Mouse (Mus musculus) cerebellum, adult 2 months (tissue): Measurements from ENCODE around the gene 1110032A03Rik. TPM values are rescaled to one million over a fixed set of nuclear protein-coding genes. Genes with fewer than 3 reads are reported as not detected.

Experiments
- DNase-seq, 2 experiments: peaks; one replicate each; pipeline ENCODE4 v3.0.0; 2021
- H3K27ac ChIP-seq: fragments of 200-500 bp; 2 replicates; pipeline ENCODE4 v1.5.1; 2012; ENCODE audit warnings: low read length, control low read depth, inconsistent platforms; ENCODE audit not compliant: insufficient read depth
- H3K27me3 ChIP-seq: fragments of 200-500 bp; 2 replicates; pipeline ENCODE4 v1.6.1; 2012; ENCODE audit warnings: inconsistent platforms, mild to moderate bottlenecking, low read length, moderate library complexity; ENCODE audit not compliant: control insufficient read depth, insufficient read depth
- H3K4me1 ChIP-seq: fragments of 200-500 bp; 2 replicates; pipeline ENCODE4 v1.6.1; 2011; ENCODE audit warnings: low read length; ENCODE audit not compliant: control insufficient read depth, insufficient read depth
- H3K4me3 ChIP-seq: fragments of 200-500 bp; replicated peaks from 2 replicates; pipeline ENCODE3; 2011; ENCODE audit warnings: mild to moderate bottlenecking, low read depth, low read length, control low read depth; ENCODE audit not compliant: insufficient read depth
- CTCF ChIP-seq: fragments of 200-500 bp; IDR thresholded peaks from 2 replicates; pipeline ENCODE4 v1.5.1; 2011; ENCODE audit warnings: low read depth, mild to moderate bottlenecking, control low read depth, low read length, moderate library complexity, borderline replicate concordance; ENCODE audit not compliant: insufficient read depth
- POLR2A ChIP-seq: fragments of 200-500 bp; IDR thresholded peaks from 2 replicates; pipeline ENCODE4 v1.6.1; 2011; ENCODE audit warnings: low read length, control low read depth, borderline replicate concordance; ENCODE audit not compliant: insufficient read depth
- WGBS: fragments of 180-500 bp; shearing (Covaris S2); methylation state at CpG from one replicate; pipeline ENCODE4 v1.1.7; 2018; 5-methylcytosine and 5-hydroxymethylcytosine counted together
- polyA plus RNA-seq: library from polyadenylated mRNA; depleted of rRNA; stranded (reverse); fragments of >200 nt; gene quantifications from 2 replicates; pipeline ENCODE4 v1.2.3, GENCODE M21; 2012

Gene 1110032A03Rik
- polyA plus RNA-seq, 1 experiment, result 87.8 TPM

GRCm38 (mm10) chr9:50813796-50814195 is 38.5 kb upstream of the 1110032A03Rik start:
- H3K27me3 ChIP-seq, result no peaks in the 10 kb centered on the region
- H3K4me1 ChIP-seq, result no peaks in the 10 kb centered on the region
- no peak overlapping the region for H3K4me3 ChIP-seq
- DNase-seq, result no peak
- TF ChIP-seq CTCF, result no peak
- WGBS, result 97% methylated on average over 5 of the region's 5 CpGs
- no peak overlapping the region for H3K27ac ChIP-seq

- Histone ChIP-seq H3K27me3 (no peaks in the 10 kb centered on the region), H3K4me3 (no peak overlapping the region), H3K4me1 (no peaks in the 10 kb centered on the region), H3K27ac (no peak overlapping the region)
- WGBS, result 78% methylated on average over 2 of the region's 2 CpGs
- no peak for TF ChIP-seq POLR2A
- TF ChIP-seq CTCF, result no peak
- DNase-seq, result no peak
Observed at GRCm38 (mm10) chr9:50811746-50812145, 36.4 kb upstream of the 1110032A03Rik start.

- DNase-seq, result no peak
- TF ChIP-seq POLR2A, result no peak
- no peak for TF ChIP-seq CTCF
- 95% methylated on average over 7 of the region's 7 CpGs for WGBS
- Histone ChIP-seq H3K4me1 (no peaks in the 10 kb centered on the region), H3K27me3 (no peaks in the 10 kb centered on the region), H3K4me3 (no peak overlapping the region), H3K27ac (no peak overlapping the region)
Observed at GRCm38 (mm10) chr9:50811187-50811586, 35.9 kb upstream of the 1110032A03Rik start.

- TF ChIP-seq POLR2A (no peak), CTCF (no peak)
- no peak overlapping the region for H3K4me3 ChIP-seq
- H3K4me1 ChIP-seq, result no peaks in the 10 kb centered on the region
- DNase-seq, result no peak
- 95% methylated on average over 13 of the region's 13 CpGs for WGBS
- H3K27me3 ChIP-seq, result no peaks in the 10 kb centered on the region
- H3K27ac ChIP-seq, result no peak overlapping the region
Observed at GRCm38 (mm10) chr9:50809146-50809545, 33.8 kb upstream of the 1110032A03Rik start.

- no peak for TF ChIP-seq POLR2A
- TF ChIP-seq CTCF, result no peak
- 78% methylated on average over 6 of the region's 6 CpGs for WGBS
Observed at GRCm38 (mm10) chr9:50808471-50808870, 33.2 kb upstream of the 1110032A03Rik start.

GRCm38 (mm10) chr9:50803055-50803671 is 27.8 kb upstream of the 1110032A03Rik start:
- no peak overlapping the region for H3K4me3 ChIP-seq
- no peaks in the 10 kb centered on the region for H3K27me3 ChIP-seq
- TF ChIP-seq CTCF (no peak), POLR2A (no peak)
- H3K4me1 ChIP-seq, result no peaks in the 10 kb centered on the region
- no peak for DNase-seq
- H3K27ac ChIP-seq, result no peak overlapping the region
- 75% methylated on average over 7 of the region's 7 CpGs for WGBS

More at GRCm38 (mm10) chr9:50808471-50808870, 33.2 kb upstream of the 1110032A03Rik start:
- no peaks in the 10 kb centered on the region for H3K4me1 ChIP-seq
- H3K4me3 ChIP-seq, result no peak overlapping the region
- no peak for DNase-seq
- H3K27ac ChIP-seq, result no peak overlapping the region
- H3K27me3 ChIP-seq, result no peaks in the 10 kb centered on the region

- H3K27ac ChIP-seq, result no peak overlapping the region
- WGBS, result 67% methylated on average over 2 of the region's 2 CpGs
- no peak overlapping the region for H3K4me3 ChIP-seq
- H3K27me3 ChIP-seq, result no peaks in the 10 kb centered on the region
- no peaks in the 10 kb centered on the region for H3K4me1 ChIP-seq
- TF ChIP-seq POLR2A (no peak), CTCF (peak; percentile 77)
- DNase-seq, result peak; percentile 25 to 28
Observed at GRCm38 (mm10) chr9:50800985-50801384, 25.7 kb upstream of the 1110032A03Rik start.

- WGBS, result 92% methylated on average over 5 of the region's 5 CpGs
- H3K4me1 ChIP-seq, result no peaks in the 10 kb centered on the region
- DNase-seq, result no peak
- TF ChIP-seq POLR2A (no peak), CTCF (no peak)
- H3K27ac ChIP-seq, result no peak overlapping the region
- H3K4me3 ChIP-seq, result no peak overlapping the region
- no peaks in the 10 kb centered on the region for H3K27me3 ChIP-seq
Observed at GRCm38 (mm10) chr9:50798368-50798767, 23.0 kb upstream of the 1110032A03Rik start.

GRCm38 (mm10) chr9:50797641-50798040 is 22.3 kb upstream of the 1110032A03Rik start:
- no peaks in the 10 kb centered on the region for H3K4me1 ChIP-seq
- no peak overlapping the region for H3K4me3 ChIP-seq
- WGBS, result 89% methylated on average over 7 of the region's 7 CpGs
- DNase-seq, result no peak
- TF ChIP-seq POLR2A (no peak), CTCF (no peak)
- H3K27ac ChIP-seq, result no peak overlapping the region
- no peaks in the 10 kb centered on the region for H3K27me3 ChIP-seq
